Mouse (Mus musculus): ENCODE data around the gene Mrpl50. TPM values are rescaled to one million over a fixed set of nuclear protein-coding genes. Genes with fewer than 3 reads are reported as not detected.
"Not testable (repeated sequence)": the region's sequence is repeated elsewhere in the genome, so short reads cannot be mapped to it uniquely, and the experiment has no call there.

The Mrpl50 gene
- polyA plus RNA-seq, 1 experiment from 2014 or later = 79.0 TPM

- ATAC-seq = no peak
- H3K4me3 ChIP-seq (replicated peaks; ENCODE audit: low read length) = no peak overlapping the region
- H3K4me1 ChIP-seq (replicated peaks; ENCODE audit: control insufficient read depth, insufficient read depth, low read length) = peaks cover 16% of the 10 kb centered on the region
Measured at GRCm38 (mm10) chr4:49519476-49519875, 1.4 kb downstream of the Mrpl50 start.

DNA sequence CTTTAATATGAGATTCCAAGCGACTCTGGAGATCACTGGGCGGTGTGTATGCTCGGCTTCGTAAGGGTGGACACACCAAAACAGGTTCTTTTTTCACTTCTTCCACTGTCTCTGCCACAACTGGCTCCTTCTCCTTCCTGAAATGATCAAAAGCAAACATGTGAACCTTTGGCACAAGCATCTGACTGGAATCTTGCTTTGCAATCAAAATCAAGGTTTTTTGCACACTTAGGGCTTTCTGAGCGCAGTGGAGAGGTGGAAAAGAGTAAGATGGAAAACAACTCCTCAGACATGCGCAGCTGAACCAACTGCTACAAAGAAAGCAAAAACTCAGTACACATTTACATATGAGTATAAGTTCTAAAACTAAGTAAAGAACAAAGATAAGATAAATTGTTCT is 6.5 kb downstream of the Mrpl50 start:
- Histone ChIP-seq H3K4me3 (replicated peaks; ENCODE audit: low read length) (no peak overlapping the region), H3K36me3 (ENCODE audit: control insufficient read depth, insufficient read depth) (peaks cover 21% of the 10 kb centered on the region), H3K27ac (ENCODE audit: low read length) (no peak overlapping the region), H3K9me3 (ENCODE audit: control insufficient read depth, low read length) (no peaks in the 10 kb centered on the region), H3K27me3 (replicated peaks; ENCODE audit: control insufficient read depth, insufficient read depth, low read length) (no peaks in the 10 kb centered on the region), H3K9ac (replicated peaks; ENCODE audit: low read depth, low read length) (no peak overlapping the region), H3K4me2 (ENCODE audit: low read length) (no peak overlapping the region), H3K4me1 (replicated peaks; ENCODE audit: control insufficient read depth, insufficient read depth, low read length) (peaks cover 5% of the 10 kb centered on the region)
- WGBS = 96% methylated on average over 6 of the region's 6 CpGs
- no peak for ATAC-seq

More at GRCm38 (mm10) chr4:49519476-49519875, 1.4 kb downstream of the Mrpl50 start:
- no peaks in the 10 kb centered on the region for H3K9me3 ChIP-seq (ENCODE audit: control insufficient read depth, low read length)
- WGBS = 79% methylated on average over 5 of the region's 5 CpGs
- H3K4me2 ChIP-seq (ENCODE audit: low read length) = no peak overlapping the region
- H3K27ac ChIP-seq (ENCODE audit: low read length) = no peak overlapping the region
- no peaks in the 10 kb centered on the region for H3K27me3 ChIP-seq (replicated peaks; ENCODE audit: control insufficient read depth, insufficient read depth, low read length)
- H3K9ac ChIP-seq (replicated peaks; ENCODE audit: low read depth, low read length) = no peak overlapping the region
- H3K36me3 ChIP-seq (ENCODE audit: control insufficient read depth, insufficient read depth) = peaks cover under 1% of the 10 kb centered on the region; the same call in 1 of the 2 replicates

- Histone ChIP-seq H3K4me2 (ENCODE audit: low read length) (no peak overlapping the region), H3K36me3 (ENCODE audit: control insufficient read depth, insufficient read depth) (peaks cover 21% of the 10 kb centered on the region), H3K27me3 (replicated peaks; ENCODE audit: control insufficient read depth, insufficient read depth, low read length) (no peaks in the 10 kb centered on the region), H3K4me1 (replicated peaks; ENCODE audit: control insufficient read depth, insufficient read depth, low read length) (no peaks in the 10 kb centered on the region), H3K27ac (ENCODE audit: low read length) (no peak overlapping the region), H3K9ac (replicated peaks; ENCODE audit: low read depth, low read length) (no peak overlapping the region), H3K9me3 (ENCODE audit: control insufficient read depth, low read length) (no peaks in the 10 kb centered on the region), H3K4me3 (replicated peaks; ENCODE audit: low read length) (no peak overlapping the region)
- no peak for ATAC-seq
- 89% methylated on average over 4 of the region's 4 CpGs for WGBS
Measured at GRCm38 (mm10) chr4:49512636-49513035, 8.3 kb downstream of the Mrpl50 start.

- WGBS = 100% methylated on average over 1 of the region's 1 CpGs
Measured at GRCm38 (mm10) chr4:49510236-49510835, 10.6 kb downstream of the Mrpl50 start.

DNA sequence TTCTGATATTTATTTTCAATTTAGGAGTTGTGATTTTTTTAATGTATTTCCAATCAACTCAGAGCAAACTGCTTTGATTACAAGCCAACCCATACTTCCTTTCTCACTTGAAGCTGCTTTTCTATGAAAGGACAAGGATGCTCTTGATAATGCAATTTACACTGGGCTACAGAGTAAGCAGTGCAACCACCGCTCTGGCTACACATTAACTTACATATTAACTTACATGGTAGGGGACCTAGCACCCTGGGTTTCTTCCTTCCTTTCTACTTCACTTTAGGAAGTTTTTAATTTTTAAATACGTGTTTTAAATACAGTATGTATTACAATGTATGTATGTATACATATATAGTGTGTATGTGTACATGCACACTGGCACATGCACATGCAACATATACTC is 11.7 kb downstream of the Mrpl50 start:
- WGBS = 89% methylated on average over 2 of the region's 2 CpGs
- Histone ChIP-seq H3K9me3 (ENCODE audit: control insufficient read depth, low read length) (no peaks in the 10 kb centered on the region), H3K36me3 (ENCODE audit: control insufficient read depth, insufficient read depth) (peaks cover 19% of the 10 kb centered on the region), H3K4me3 (replicated peaks; ENCODE audit: low read length) (no peak overlapping the region), H3K9ac (replicated peaks; ENCODE audit: low read depth, low read length) (no peak overlapping the region), H3K27me3 (replicated peaks; ENCODE audit: control insufficient read depth, insufficient read depth, low read length) (no peaks in the 10 kb centered on the region), H3K4me1 (replicated peaks; ENCODE audit: control insufficient read depth, insufficient read depth, low read length) (no peaks in the 10 kb centered on the region), H3K27ac (ENCODE audit: low read length) (no peak overlapping the region), H3K4me2 (ENCODE audit: low read length) (no peak overlapping the region)
- no peak for ATAC-seq

More at GRCm38 (mm10) chr4:49510236-49510835, 10.6 kb downstream of the Mrpl50 start:
- H3K4me3 ChIP-seq (replicated peaks; ENCODE audit: low read length); H3K4me2 ChIP-seq (ENCODE audit: low read length); H3K4me1 ChIP-seq (replicated peaks; ENCODE audit: control insufficient read depth, insufficient read depth, low read length); H3K27ac ChIP-seq (ENCODE audit: low read length); H3K27me3 ChIP-seq (replicated peaks; ENCODE audit: control insufficient read depth, insufficient read depth, low read length); H3K9ac ChIP-seq (replicated peaks; ENCODE audit: low read depth, low read length); H3K9me3 ChIP-seq (ENCODE audit: control insufficient read depth, low read length); ATAC-seq: not testable (repeated sequence)
- peaks cover 21% of the 10 kb centered on the region for H3K36me3 ChIP-seq (ENCODE audit: control insufficient read depth, insufficient read depth)

GRCm38 (mm10) chr4:49506386-49506785 is 14.5 kb downstream of the Mrpl50 start, which contains the start of gene Baat:
Gene Baat, minus strand, starts transcription at chr4:49506557.
- no peak for ATAC-seq
- Histone ChIP-seq H3K9me3 (ENCODE audit: control insufficient read depth, low read length) (no peaks in the 10 kb centered on the region), H3K4me3 (replicated peaks; ENCODE audit: low read length) (no peak within 1 kb of the TSS), H3K27me3 (replicated peaks; ENCODE audit: control insufficient read depth, insufficient read depth, low read length) (no peaks in the 10 kb centered on the region), H3K4me2 (ENCODE audit: low read length) (no peak within 1 kb of the TSS), H3K36me3 (ENCODE audit: control insufficient read depth, insufficient read depth) (no peaks in the 10 kb centered on the region), H3K9ac (replicated peaks; ENCODE audit: low read depth, low read length) (no peak within 1 kb of the TSS), H3K27ac (ENCODE audit: low read length) (no peak within 1 kb of the TSS), H3K4me1 (replicated peaks; ENCODE audit: control insufficient read depth, insufficient read depth, low read length) (no peaks in the 10 kb centered on the region)
- WGBS = 84% methylated on average over 3 of the region's 3 CpGs

DNA sequence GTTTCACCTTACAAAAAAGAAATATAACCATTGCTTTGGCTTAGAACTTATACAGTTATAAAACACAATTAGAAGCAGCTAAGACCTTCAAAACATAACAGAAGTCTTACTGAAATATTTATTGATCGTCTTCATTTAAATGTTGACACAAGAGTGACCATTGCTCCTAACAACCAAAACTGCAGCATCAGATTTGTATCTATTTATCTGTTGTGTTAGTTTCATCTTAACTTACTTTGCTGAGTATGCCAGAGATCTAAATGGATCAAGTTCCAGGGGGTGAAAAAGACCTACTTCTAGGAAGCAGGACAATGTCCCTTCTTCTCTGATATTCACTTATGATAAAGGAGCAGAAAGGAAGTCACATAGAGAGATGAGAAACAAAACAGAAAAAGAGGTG is 17.3 kb downstream of the Mrpl50 start:
- H3K36me3 ChIP-seq (ENCODE audit: control insufficient read depth, insufficient read depth) = no peaks in the 10 kb centered on the region
- no peaks in the 10 kb centered on the region for H3K9me3 ChIP-seq (ENCODE audit: control insufficient read depth, low read length)
- no peak overlapping the region for H3K27ac ChIP-seq (ENCODE audit: low read length)
- WGBS = 90% methylated on average over 1 of the region's 1 CpGs
- H3K4me1 ChIP-seq (replicated peaks; ENCODE audit: control insufficient read depth, insufficient read depth, low read length) = no peaks in the 10 kb centered on the region
- H3K4me2 ChIP-seq (ENCODE audit: low read length) = no peak overlapping the region
- H3K9ac ChIP-seq (replicated peaks; ENCODE audit: low read depth, low read length) = no peak overlapping the region
- no peak overlapping the region for H3K4me3 ChIP-seq (replicated peaks; ENCODE audit: low read length)
- no peak for ATAC-seq
- no peaks in the 10 kb centered on the region for H3K27me3 ChIP-seq (replicated peaks; ENCODE audit: control insufficient read depth, insufficient read depth, low read length)

DNA sequence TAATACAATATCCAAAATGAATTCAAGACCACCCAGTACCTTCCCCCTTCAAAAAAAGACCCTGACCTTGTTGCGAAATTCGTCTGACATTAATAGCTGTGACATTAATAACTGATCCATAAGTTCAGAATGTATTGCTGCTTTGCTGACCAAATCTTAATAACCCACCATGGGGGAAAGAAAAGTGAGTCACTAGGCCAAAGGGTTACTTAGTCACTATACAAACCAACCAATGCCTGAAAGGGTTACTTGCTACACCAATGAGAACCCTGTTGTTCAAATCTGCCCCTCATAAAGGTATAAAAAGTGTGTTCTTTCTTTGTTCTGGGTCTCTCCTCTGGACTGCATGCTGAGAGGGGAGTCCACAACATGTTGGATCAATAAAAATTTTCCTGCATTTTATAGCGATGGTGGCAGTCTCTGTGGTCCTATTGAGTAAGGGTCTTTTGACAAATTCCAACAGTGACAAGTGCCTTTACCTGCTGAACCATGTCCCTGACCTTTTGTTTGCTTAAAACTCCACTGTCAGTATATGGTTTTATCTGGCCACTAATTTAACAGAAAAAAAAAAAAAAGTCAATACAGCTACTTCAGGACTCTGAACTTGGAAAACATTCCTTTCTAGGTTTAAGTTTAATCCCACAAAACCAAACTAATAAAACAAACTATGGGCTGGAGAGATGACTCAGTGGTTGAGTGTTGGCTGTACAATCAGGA is 34.8 kb downstream of the Mrpl50 start:
- 76% methylated on average over 3 of the region's 3 CpGs for WGBS
- not testable (repeated sequence) for H3K36me3 ChIP-seq (ENCODE audit: control insufficient read depth, insufficient read depth); H3K9ac ChIP-seq (replicated peaks; ENCODE audit: low read depth, low read length); H3K9me3 ChIP-seq (ENCODE audit: control insufficient read depth, low read length); ATAC-seq; H3K27ac ChIP-seq (ENCODE audit: low read length); H3K27me3 ChIP-seq (replicated peaks; ENCODE audit: control insufficient read depth, insufficient read depth, low read length); H3K4me3 ChIP-seq (replicated peaks; ENCODE audit: low read length); H3K4me1 ChIP-seq (replicated peaks; ENCODE audit: control insufficient read depth, insufficient read depth, low read length); H3K4me2 ChIP-seq (ENCODE audit: low read length)

DNA sequence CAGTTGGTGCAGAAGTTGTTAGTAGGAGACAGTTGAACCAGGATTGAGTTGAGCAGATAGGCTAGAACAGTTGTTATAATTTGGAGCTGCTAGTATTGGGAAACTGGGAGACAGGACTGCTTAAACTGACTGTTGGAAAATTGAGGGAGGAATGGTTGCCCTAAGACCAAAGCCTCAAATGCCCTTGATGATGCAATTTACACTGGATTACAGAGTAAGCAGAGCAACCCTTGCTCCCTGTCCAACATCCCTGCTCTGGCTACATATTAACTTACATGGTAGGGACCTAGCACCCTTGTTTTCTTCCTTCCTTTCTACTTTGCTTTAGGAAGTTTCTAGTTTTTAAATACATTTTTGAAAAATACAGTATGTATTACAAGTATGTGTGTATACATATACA is 35.5 kb downstream of the Mrpl50 start:
- no peak overlapping the region for H3K4me2 ChIP-seq (ENCODE audit: low read length)
- no peak for ATAC-seq
- no peak overlapping the region for H3K9ac ChIP-seq (replicated peaks; ENCODE audit: low read depth, low read length)
- H3K36me3 ChIP-seq (ENCODE audit: control insufficient read depth, insufficient read depth) = no peaks in the 10 kb centered on the region
- H3K4me1 ChIP-seq (replicated peaks; ENCODE audit: control insufficient read depth, insufficient read depth, low read length) = no peaks in the 10 kb centered on the region
- no peaks in the 10 kb centered on the region for H3K27me3 ChIP-seq (replicated peaks; ENCODE audit: control insufficient read depth, insufficient read depth, low read length)
- H3K4me3 ChIP-seq (replicated peaks; ENCODE audit: low read length) = no peak overlapping the region
- H3K27ac ChIP-seq (ENCODE audit: low read length) = no peak overlapping the region
- H3K9me3 ChIP-seq (ENCODE audit: control insufficient read depth, low read length) = no peaks in the 10 kb centered on the region
